Comparison of ENCODE assay signal across 26 mouse cellular contexts in the genomic region with DNA sequence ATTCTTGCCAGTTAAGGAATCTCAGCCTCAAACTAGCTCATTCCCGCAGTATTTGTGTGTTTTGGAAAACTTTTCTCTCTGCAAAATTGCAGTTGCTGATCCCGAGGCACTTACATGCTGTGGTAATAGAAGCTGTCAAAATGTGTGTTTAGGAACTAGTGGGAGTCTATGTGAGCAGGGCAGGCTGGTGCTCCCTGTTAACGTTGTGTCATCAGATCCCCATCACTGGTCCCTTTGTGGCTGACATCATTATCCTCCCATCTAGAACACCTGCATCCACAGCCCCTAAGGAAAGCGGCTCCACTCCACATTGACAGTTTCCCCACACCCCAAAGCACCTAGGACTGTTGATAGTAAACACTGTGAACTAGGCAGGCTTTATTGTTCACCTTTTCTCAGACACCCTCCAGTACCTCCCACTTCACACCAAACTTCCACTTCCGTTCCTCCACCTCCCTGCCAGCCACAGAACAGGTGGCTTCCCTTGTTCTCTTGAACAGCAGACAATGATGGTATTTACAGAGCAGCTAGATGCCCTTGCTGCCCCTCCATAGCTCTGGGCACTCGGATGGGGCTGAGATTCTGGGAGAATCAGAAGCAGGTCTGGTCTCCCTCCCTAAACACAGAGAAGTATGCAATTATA.
A peak's percentile ranks its signal among the peaks of the same experiment; 100 is the strongest.
DNase-seq lines count a peak whose midpoint lies in the region; ATAC-seq lines count a peak whose summit lies in the region.
"Had no signal": no experiment of that assay in that cellular context is flagged by ENCODE, and none has a peak within 500 bp of the region (broad histone marks: within the 10 kb centered on the region; RNA-seq: fewer than 3 reads in every experiment).

No protein-coding gene starts in this region.

- no peaks in the 10 kb centered on the region for H3K27me3 ChIP-seq in midbrain, embryonic 14.5 days (ENCODE audit: control insufficient read depth, insufficient read depth, low read length)
- H3K27me3 ChIP-seq: forebrain, embryonic 15.5 days; hindbrain, embryonic 12.5 days; midbrain, embryonic 12.5 days; neural tube, embryonic 15.5 days; Patski had no signal

- H3K4me1 ChIP-seq in midbrain, embryonic 14.5 days (ENCODE audit: control insufficient read depth, insufficient read depth, low read length), result no peaks in the 10 kb centered on the region
- H3K4me1 ChIP-seq: forebrain, embryonic 15.5 days; hindbrain, embryonic 12.5 days; midbrain, embryonic 12.5 days; neural tube, embryonic 15.5 days had no signal

- H3K27ac ChIP-seq in midbrain, embryonic 14.5 days (replicated peaks; ENCODE audit: low read depth, low read length), result no peak overlapping the region
- H3K27ac ChIP-seq: forebrain, embryonic 15.5 days; hindbrain, embryonic 12.5 days; left cerebral cortex, adult 2 months; midbrain, embryonic 12.5 days; neural tube, embryonic 15.5 days had no signal

- no peaks in the 10 kb centered on the region for H3K36me3 ChIP-seq in midbrain, embryonic 14.5 days (ENCODE audit: control insufficient read depth, insufficient read depth, low read length)
- H3K36me3 ChIP-seq: forebrain, embryonic 15.5 days; hindbrain, embryonic 12.5 days; midbrain, embryonic 12.5 days; neural tube, embryonic 15.5 days had no signal

- H3K9ac ChIP-seq in midbrain, embryonic 14.5 days (replicated peaks; ENCODE audit: low read length), result no peak overlapping the region
- H3K9ac ChIP-seq: forebrain, embryonic 15.5 days; hindbrain, embryonic 12.5 days; midbrain, embryonic 12.5 days; neural tube, embryonic 15.5 days had no signal

- DNase-seq in CD4-positive helper T cell, adult 2 months (ENCODE audit: low read depth, low spot score), result peak; percentile 64
- peak; percentile 18 to 46 for DNase-seq in CD8-positive naive resting alpha-beta T cell, adult 2 months (ENCODE audit: low read depth in 2 of 2, low spot score in 2 of 2)
- DNase-seq in thymus, postnatal 0 days (ENCODE audit: low spot score), result peak; percentile 83
- no peak for DNase-seq in midbrain, embryonic 14.5 days
- DNase-seq in yolk sac, embryonic 10.5 days (ENCODE audit: low spot score), result no peak
- no peak for DNase-seq in heart, postnatal 36 days
- DNase-seq in right cerebral cortex, adult 18-20 months, result no peak
- DNase-seq: adrenal gland, postnatal 14 days; cerebellum, adult 11 months; cerebellum, postnatal 25 days; gastrocnemius, postnatal 25 days; kidney, adult 8-10 months; kidney, postnatal 25 days; left cerebral cortex, postnatal 4 days; liver; right cerebral cortex, postnatal 4 days had no signal

- 86% methylated on average over 6 of the region's 6 CpGs for WGBS in midbrain, embryonic 14.5 days

- H3K9me3 ChIP-seq in midbrain, embryonic 14.5 days (ENCODE audit: control insufficient read depth, low read length), result no peaks in the 10 kb centered on the region; the same call in 1 of the 2 replicates
- H3K9me3 ChIP-seq: forebrain, embryonic 15.5 days; hindbrain, embryonic 12.5 days; midbrain, embryonic 12.5 days; neural tube, embryonic 15.5 days had no signal

- H3K4me3 ChIP-seq in midbrain, embryonic 14.5 days (replicated peaks; ENCODE audit: low read depth, low read length), result no peak overlapping the region
- H3K4me3 ChIP-seq: erythroblast, embryonic 14.5 days; forebrain, embryonic 15.5 days; hindbrain, embryonic 12.5 days; left cerebral cortex, adult 2 months; midbrain, embryonic 12.5 days; myocyte; neural tube, embryonic 15.5 days had no signal

- no peak overlapping the region for H3K4me2 ChIP-seq in midbrain, embryonic 14.5 days (ENCODE audit: low read length)
- H3K4me2 ChIP-seq: forebrain, embryonic 15.5 days; hindbrain, embryonic 12.5 days; midbrain, embryonic 12.5 days; neural tube, embryonic 15.5 days had no signal

- intact Hi-C loops in heart, postnatal 36 days (cut with DNase I), result no loop called here

- peak; percentile 94 for ATAC-seq in inflammation-experienced regulatory T-cells, adult 6 months
- no peak for ATAC-seq in midbrain, embryonic 14.5 days (ENCODE audit: low FRiP score, low TSS enrichment)
- ATAC-seq: forebrain, embryonic 15.5 days; lung, postnatal 0 days; Patski had no signal

Comparison
In these comparisons a context has a peak if more than half of its experiments do, and no peak if none do; other contexts are left out.
1. DNase-seq: peak in CD4-positive helper T cell, adult 2 months (single experiment), CD8-positive naive resting alpha-beta T cell, adult 2 months (2 of 2) and thymus, postnatal 0 days (single experiment); none in midbrain, embryonic 14.5 days (single experiment), yolk sac, embryonic 10.5 days (single experiment), heart, postnatal 36 days (0 of 2) and right cerebral cortex, adult 18-20 months (single experiment).